Mouse (Mus musculus): ENCODE measurements around the gene 4930563M21Rik. TPM values are rescaled to one million over a fixed set of nuclear protein-coding genes. Genes with fewer than 3 reads are reported as not detected.

Gene 4930563M21Rik
- polyA plus RNA-seq (2014; fragmentation: Illumina TruSeq; extraction: RNeasy Lipid Tissue Mini Kit (QIAGEN cat#74804); ENCODE audit: low read depth, low replicate concordance), result not detected

GRCm38 (mm10) chr9:56010450-56010849, at the start of gene 4930563M21Rik:
TSS of gene 4930563M21Rik (minus strand) at chr9:56010550.

GRCm38 (mm10) chr9:56041372-56042180, 31.2 kb upstream of the 4930563M21Rik start, which contains the start of gene Rcn2:
TSS of gene Rcn2 (plus strand) at chr9:56041845.

GRCm38 (mm10) chr9:55937664-55938617, 72.4 kb downstream of the 4930563M21Rik start, which contains the start of gene Scaper:
TSS of gene Scaper (minus strand) at chr9:55938119.

Other genes starting within 250 kb of the 4930563M21Rik start
- 19.3 TPM for gene Scaper, start 72.4 kb downstream of the 4930563M21Rik start, polyA plus RNA-seq (2014; fragmentation: Illumina TruSeq; extraction: RNeasy Lipid Tissue Mini Kit (QIAGEN cat#74804); ENCODE audit: low read depth, low replicate concordance)
- 157 TPM for gene Rcn2, start 31.3 kb upstream of the 4930563M21Rik start, polyA plus RNA-seq (2014; fragmentation: Illumina TruSeq; extraction: RNeasy Lipid Tissue Mini Kit (QIAGEN cat#74804); ENCODE audit: low read depth, low replicate concordance)
- gene Pstpip1, start 79.4 kb upstream of the 4930563M21Rik start, polyA plus RNA-seq (2014; fragmentation: Illumina TruSeq; extraction: RNeasy Lipid Tissue Mini Kit (QIAGEN cat#74804); ENCODE audit: low read depth, low replicate concordance), result not detected
- gene Tspan3, start 154.9 kb upstream of the 4930563M21Rik start, polyA plus RNA-seq (2014; fragmentation: Illumina TruSeq; extraction: RNeasy Lipid Tissue Mini Kit (QIAGEN cat#74804); ENCODE audit: low read depth, low replicate concordance), result 122 TPM

Measured in adrenal gland, adult 10 weeks (tissue).